Mouse (Mus musculus): ENCODE measurements at regions not wholly inside any gene's neighbourhood (a gene's known extent, or its start where the extent isn't known, plus 50 kb on each side); places are given as distances from the start of the nearest gene placed in this dataset.

GRCm38 (mm10) chr9:115660371-115660770 lies 248.9 kb upstream of the Gadl1 start:
- no peak for TF ChIP-seq CTCF (IDR thresholded peaks at IDR 0.05; ENCODE audit: low read depth)
- no peak for TF ChIP-seq EP300 (IDR thresholded peaks at IDR 0.05; ENCODE audit: low read depth)
